Mouse (Mus musculus) cerebellum, adult 18-20 months (tissue): ENCODE data around the gene Ltn1.
A peak's percentile ranks its signal among the peaks of the same experiment; 100 is the strongest.

ENCODE experiments used
- DNase-seq, 2 experiments: peaks; one replicate each; pipeline ENCODE4 v3.0.0; 2021

Ltn1 gene

DNA sequence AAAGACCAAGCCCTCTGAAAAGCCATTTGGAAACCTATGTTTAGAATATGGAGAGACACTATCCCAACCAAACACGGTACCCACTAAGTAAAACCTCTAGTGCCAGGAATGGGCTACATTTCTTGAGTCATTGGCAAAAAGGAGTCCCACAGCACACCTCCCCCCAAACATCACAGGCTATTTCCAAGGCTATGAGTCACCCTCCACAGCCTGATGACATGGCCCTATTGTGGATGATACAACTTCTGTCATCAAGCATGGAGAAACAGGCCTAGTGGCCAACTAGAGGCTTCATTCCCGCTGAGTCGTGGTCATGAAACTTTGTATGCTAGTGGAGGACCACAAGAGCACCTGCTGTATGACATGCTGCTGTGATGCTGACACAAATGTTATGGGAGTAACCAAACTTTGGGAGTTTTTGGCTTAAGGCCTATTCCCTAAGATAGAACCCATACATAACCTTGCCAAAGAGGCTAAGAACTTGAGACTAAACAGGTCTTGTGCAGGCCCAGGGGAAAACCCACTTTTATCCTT is 44.9 kb downstream of the Ltn1 start:
- no peak for DNase-seq

GRCm38 (mm10) chr16:87384366-87384765 is 48.0 kb downstream of the Ltn1 start:
- DNase-seq = no peak

DNA sequence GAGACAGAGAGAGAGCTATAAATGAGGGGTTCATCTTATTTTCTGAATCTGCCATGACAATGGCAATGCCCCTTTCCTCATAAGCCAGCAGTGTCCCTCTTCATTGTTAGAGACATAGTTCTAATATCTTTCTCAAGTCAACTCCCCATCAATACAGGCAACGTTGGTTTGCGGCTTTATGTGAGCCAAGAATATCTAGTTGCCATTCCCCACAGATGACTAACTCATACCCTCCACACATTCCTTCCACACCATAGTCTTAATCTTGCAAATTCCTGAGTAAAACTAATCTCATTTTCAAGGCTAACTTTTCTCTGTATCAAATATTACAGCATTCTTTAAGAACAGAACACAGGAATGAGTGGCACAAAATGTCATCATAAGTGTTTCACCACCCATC is 49.4 kb downstream of the Ltn1 start:
- no peak for DNase-seq

DNA sequence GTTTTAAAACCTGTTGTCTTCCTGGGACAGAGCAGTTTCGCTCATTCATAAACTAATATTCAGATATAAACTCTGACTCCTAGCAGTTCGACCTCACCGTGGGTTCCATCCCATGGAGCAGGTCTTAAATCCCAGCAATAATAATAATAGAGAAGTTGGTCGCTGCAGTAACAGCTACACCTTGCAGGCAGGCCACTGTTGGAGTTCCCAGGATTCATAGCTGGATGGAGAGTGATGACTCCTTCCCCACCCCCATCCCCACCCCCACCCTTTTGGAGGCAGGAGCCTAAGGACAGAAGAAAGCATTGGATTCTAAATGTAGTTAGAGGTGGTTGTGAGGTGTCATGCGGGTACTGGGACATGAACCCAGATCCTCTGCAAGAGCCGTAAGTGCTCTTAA is 66.0 kb downstream of the Ltn1 start:
- no peak for DNase-seq

DNA sequence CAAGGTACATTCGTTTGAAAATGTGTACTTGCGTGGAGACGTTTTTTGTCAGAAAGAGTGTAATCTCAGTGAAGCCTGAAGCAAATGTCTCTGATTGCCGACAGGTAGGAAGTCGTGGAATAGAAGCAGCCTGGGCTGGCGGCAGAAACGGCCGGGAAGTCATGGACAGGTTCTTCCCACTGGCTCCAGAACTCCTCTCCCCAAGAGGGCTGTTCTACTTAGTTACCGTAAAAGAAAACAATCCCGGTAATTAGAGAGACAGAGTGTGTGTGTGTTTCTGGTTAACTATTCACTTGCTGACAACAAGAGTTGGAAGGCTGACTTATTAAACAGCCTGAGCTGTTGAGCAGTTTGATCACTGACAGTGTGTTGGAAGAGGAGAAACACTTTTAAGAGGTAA is 66.4 kb downstream of the Ltn1 start:
- no peak for DNase-seq

- peak; percentile 79 to 82 for DNase-seq
These were observed 68.2 kb downstream of the Ltn1 start for GRCm38 (mm10) chr16:87364231-87364630.

- no peak for DNase-seq
These were observed 72.3 kb downstream of the Ltn1 start for GRCm38 (mm10) chr16:87360096-87360495.

DNA sequence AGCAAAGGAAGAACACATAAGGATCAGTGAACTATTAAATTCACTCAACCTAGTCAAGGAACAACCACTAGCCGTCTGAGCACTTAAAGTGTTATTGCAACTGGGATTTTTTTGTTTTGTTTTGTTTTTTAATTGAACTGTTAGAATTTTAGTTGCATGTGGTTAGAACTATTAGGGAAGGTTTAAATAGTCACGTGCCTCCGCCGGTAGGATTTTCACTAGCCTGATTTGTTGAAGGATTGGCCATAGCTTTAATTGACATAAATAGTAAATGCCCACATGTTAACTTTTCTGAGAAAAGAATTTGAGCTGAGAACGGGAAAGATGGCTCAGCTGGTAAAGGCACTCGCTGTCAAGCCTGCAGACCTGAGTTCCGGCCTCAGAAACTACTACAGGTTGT is 77.7 kb downstream of the Ltn1 start:
- no peak for DNase-seq

DNA sequence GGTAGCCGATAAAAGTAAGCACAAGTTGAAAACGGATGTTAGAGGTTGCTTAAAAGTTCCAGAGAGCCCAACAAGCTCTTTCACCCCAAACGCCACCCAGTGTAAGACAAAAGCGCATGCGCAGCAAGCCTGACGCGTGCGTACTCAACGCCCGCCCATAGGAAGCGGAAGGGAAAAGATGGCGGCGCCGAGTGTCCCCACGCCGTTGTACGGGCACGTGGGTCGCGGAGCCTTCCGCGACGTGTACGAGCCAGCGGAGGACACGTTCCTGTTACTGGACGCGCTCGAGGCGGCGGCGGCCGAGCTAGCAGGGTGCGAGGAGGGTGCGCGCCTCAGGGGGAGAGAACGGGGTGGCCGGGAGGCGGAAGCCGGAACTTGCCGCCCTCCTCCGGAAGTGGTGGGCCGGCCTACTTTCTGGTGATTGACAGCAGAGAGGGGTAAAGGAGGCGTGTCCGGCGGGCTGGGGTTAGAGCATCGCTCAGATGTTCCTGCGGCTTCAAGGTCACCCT is 78.3 kb downstream of the Ltn1 start, which contains the start of gene N6amt1:
Gene N6amt1, plus strand, starts transcription at position 111 of the 509 bp plus-strand sequence.
- DNase-seq = peak; percentile 94

DNA sequence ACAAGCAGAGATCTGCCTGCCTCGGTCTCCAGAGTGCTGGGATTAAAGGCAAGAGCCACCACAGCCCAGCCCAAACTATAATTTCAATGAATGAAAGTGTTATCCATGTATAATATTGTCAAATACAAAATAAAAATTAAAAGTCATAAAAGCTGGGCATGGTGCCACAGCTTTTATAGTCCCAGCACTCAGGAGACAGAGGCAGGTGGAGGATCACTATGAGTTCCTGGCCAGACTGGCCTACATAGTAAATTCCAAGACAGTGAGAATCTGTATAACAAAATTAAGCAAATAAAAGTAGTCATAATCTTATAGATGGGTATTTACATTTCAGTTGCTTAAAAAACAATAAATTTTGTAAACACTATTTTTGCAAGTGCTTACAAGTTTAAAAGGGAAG is 78.8 kb downstream of the Ltn1 start:
- peak in 1 of 2 experiments; percentile 19 for DNase-seq

GRCm38 (mm10) chr16:87351386-87352105 is 80.9 kb downstream of the Ltn1 start:
- no peak for DNase-seq

- no peak for DNase-seq
These were observed 84.3 kb downstream of the Ltn1 start for GRCm38 (mm10) chr16:87348133-87348532.

- DNase-seq = no peak
These were observed 91.3 kb downstream of the Ltn1 start for GRCm38 (mm10) chr16:87341043-87341572.

DNA sequence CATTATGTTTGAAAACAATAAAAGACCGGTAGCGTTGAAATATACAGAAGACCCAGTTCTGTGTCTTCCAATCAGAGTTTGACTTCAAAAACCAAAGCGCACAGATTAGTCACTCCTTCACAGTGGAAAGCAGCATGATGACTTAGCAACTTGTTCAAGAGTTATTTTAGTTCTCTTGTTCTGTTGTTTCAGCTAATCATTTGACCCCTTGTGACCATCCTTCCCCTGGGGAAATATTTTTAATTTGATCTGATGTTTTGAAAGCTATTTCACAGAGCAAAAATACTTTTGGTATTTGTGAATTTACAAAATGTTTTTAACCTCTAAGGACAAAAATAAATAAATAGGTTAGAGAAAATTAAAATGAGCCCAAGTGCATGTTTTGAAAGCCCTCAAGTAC is 97.7 kb downstream of the Ltn1 start:
- DNase-seq = no peak

DNA sequence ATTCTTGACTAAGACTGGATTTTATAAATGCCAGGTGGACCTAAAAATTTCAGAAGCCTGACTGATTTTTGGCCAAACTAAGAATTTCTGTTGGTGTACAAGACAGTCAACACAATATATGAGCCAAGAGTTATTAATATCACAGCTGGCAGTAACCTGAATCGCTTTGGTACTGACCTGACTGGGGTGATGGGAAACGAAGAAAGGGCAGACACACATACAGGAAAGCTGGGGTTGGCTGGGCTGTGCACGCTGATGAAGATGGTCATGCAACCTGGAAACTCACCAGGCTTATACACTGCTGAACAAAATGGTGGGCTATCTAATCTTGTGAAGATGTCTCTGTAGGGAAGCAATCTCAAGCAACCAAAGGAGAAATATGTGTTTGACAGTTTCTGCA is 102.4 kb downstream of the Ltn1 start:
- no peak for DNase-seq
